Mouse (Mus musculus): ENCODE results near the gene Nomo1. TPM values are rescaled to one million over a fixed set of nuclear protein-coding genes. Genes with fewer than 3 reads are reported as not detected.

Gene Nomo1
- polyA plus RNA-seq, 1 experiment: 59.7 TPM

DNA sequence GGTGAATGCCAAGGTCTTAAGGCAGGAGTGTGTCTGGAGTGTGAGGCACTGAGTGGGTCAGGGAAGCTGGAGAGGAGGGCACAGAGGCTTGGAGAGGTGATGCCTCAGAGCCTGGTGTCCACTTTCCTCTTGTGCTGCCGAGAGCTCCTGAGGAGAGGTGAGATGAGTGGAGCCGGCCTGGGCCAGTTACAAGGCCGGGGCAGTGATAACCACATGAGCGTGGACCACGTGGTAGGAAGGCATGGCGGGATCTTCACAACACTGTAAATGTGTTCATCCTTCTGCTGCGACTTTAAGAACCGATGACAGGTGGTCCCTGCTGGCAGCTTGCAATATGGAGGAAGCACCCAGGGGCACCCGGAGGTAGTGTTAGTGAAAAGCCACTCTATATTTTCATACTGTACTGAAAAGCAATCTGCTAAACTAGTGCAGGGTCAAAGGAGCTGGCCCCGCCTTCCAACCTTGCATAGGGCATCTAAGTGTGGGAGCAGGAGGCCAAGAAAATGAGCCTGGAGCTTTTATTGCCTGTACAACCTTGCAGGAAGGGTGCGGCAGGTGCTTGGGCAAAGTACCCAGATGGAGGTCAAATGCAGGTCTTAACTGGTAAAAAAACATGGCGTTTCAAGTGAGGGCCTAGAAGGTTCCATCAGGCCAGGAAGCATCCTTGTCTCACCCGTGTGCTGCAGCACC is 14.5 kb downstream of the Nomo1 start:
- DNase-seq (ENCODE audit: low read depth): no peak

DNA sequence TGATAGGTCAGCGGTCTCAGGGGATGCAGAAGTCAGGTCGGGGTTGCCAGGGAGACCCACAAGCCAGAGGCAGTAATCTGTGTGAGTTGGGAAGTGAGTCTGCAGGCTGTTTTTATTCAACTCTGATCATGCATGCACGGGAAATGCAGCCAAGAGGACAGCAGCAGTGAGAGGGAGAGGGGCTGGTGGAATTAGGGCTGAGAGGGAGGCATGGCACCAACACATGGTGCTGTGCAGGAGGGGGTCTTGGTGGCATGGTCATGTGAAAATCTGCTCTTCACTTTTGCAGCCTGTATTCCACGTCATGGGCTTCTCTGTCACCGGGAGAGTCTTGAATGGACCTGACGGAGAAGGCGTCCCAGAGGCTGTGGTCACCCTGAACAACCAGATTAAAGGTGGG is 16.5 kb downstream of the Nomo1 start:
- DNase-seq (ENCODE audit: low read depth): no peak

DNA sequence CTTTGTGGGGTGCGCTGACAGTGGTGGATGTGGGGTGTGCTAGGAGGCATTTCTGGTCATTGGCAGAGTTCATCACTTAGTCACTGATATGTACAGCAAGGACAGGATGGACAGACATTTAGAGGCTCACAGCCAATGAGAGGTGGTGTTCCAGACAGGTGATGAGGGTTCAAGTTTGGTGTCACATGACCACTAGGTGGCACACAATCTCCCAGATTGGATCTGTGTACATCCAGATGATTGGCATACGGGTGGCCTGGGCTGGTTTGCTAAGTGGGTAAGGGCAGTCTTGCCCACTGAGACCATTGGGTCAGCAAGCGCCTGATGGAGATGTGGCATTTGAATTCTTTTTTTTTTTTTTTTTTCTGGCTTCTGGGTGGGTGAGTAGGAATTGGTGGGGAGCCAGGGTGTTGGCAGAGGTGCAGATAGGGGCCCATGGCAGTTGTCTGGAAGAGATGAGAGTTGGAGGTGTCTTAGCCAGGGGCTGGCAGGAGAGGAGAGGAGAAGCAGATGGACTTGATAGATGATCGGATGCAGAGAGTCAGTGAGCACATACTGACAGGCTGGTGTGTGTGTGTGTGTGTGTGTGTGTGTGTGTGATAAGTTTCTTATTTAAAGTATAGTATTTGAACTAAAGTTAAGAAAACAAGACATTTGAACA is 18.8 kb downstream of the Nomo1 start:
- no peak for DNase-seq (ENCODE audit: low read depth)

DNA sequence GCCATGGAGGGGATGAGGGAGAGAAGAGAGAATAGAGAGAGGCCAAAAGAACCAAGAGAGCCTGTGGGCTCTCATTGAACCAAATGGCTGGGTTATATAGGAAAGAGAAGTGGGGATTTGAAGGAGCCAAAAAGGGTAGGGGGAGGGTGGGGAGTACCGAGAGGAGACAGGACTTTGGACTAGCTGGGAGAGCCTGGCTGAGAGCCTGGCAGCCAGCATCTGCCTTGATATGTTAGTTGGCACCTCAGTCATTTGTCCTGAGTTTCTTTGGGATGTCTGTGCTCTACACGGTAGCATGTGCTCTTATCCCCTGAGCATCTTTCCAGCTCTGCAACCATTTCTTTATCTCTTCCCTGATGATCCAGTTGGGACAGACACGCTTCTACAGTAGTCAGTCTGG is 20.1 kb downstream of the Nomo1 start:
- DNase-seq (ENCODE audit: low read depth): no peak

DNA sequence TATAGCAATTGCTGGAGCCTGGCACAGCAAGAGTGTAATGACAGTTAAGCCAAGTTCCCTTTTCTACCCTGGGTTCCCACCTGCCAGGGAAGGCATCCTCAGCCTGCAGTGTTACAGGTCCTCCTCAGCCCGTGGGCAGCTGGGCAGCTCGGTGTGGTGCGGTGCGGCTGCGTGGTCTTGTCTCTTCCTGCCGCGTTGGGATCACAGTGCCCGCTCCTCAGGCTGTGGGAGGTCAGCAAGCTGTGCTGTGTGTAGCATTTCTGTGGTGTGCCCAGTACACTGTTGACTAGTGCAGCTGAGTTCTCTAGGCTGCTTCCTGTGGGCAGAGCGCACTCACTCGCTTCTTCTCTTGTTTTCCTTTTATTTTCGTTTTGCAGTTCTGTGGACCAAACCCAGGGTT is 25.4 kb downstream of the Nomo1 start:
- DNase-seq (ENCODE audit: low read depth): no peak

DNA sequence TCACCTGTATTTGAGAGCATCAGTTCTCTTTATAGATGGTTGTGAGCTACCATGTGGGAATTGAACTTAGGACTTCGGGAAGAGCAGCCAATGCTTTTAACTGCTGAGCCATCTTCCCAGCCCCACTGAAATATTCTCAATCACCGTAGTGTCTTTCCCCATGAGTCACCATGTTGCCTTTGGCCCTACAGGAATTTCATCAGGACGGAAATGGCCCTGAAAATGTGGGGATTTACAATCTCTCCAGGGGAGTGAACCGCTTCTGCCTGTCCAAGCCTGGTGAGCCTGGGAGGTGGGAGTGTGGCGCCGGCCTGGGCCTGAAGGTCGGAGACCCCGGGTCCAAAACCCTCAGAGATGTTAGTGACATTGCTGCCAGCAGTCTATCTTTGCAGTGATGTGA is 27.2 kb downstream of the Nomo1 start:
- no peak for DNase-seq (ENCODE audit: low read depth)

DNA sequence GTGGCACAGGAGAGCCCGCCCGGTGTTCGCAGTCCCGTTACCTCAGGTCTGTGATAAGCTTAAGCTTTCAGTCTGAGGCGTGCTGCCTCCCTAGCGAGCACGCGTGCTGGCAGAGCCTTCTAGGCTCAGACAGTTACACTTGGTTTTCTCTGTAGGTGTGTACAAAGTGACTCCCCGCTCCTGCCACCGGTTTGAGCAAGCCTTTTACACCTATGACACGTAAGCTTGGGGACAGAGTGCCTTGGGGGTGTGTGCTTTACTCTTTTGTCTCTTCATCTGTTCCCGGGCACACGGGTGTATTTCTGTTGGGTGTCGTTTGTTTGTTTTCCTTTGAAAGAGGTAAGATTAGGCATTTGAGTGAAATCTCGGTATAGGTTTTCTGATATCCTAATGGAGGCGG is 28.1 kb downstream of the Nomo1 start:
- DNase-seq (ENCODE audit: low read depth): no peak

DNA sequence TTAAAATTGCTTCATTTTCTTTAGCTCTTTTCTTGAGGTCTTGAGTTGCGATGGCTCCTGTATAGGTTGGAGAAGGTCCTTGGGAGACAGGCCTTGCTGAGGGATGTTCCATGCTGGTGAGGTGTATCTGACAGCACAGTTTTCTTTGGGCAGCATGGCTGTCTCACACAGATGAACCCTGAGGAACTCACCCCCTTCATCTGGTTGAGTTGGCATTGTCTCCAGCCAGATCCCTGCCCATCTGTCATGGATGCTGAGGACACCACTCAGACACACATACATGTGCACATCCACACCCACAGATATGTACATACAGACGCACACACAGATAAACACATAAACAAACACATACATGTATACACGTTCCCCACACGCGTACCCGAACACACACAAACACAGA is 29.8 kb downstream of the Nomo1 start:
- no peak for DNase-seq (ENCODE audit: low read depth)

DNA sequence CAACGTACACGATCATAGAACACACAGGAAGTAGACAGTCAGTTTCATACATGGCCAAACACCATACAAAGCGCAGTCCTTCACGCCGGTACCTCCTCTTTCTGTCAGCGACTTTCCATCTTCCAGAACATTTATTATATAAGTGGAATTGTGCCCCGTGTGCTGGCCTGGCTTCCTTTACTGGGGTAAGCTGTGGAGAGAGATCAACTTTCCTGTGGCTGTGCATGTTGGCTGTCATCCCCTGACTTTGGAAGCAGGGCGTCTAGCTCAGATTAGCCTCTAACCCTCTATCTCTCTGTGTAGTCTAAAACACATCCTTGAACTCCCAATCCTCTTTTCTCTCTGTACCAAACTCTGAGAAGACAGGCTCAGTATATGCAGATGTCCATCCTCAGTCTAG is 35.3 kb downstream of the Nomo1 start:
- DNase-seq (ENCODE audit: low read depth): no peak

DNA sequence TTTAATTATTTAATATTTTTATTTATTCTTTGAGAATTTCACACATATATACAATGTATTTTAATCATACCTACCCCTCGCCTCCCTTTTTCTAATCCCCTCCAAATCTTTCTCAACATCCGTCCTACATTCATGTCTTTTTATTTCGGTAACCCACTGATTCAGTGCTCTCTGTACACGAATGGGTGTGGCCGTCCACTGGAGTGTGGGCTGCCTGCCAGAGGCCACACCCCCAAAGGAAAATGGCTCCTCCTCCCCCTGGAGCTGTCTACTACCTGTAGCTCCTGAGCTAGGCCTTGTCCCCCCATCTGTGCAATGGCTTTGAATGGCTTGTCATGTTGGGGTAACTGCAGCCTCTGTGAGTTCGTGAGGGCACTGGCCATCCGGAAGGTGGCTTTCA is 43.3 kb downstream of the Nomo1 start:
- no peak for DNase-seq (ENCODE audit: low read depth)

DNA sequence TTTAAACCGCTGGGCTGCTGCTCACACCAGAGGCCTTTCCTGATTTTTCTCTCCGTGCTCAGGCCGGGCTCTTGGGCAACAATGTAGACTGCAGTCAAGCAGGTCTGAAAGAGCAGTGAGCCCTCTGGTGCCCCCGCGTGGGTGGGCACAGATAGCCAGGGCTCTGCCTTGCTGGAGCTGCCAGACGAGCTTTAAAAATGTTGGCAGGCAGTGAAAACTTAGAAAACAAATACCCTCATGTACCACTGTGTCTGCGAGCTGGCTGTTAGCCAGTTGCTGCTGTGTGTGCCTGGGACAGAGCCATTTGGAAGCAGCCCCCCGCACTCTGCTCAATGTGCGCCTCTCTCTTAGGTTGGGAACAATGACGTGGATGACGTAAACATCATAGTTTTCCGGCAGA is 44.2 kb downstream of the Nomo1 start:
- DNase-seq (ENCODE audit: low read depth): no peak

DNA sequence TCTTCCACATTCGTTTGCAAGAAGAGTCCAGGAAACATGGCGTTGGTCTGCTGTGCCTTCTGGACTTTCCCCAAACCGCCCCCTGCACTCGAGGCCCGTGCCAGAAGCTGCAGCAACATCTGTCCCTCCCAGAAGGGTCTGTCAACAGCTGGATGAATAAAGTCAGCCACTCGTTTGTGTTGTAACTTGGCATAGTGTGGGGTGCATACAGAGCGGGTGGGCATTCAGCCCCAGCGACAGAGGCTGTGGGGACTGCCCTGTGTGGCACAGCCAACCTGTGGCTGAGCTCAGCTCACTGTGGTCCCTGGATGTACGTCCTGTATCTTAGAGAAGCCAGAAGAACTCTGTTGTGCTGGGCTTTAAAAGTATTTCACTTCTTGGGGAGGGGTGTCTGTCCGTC is 50.5 kb downstream of the Nomo1 start:
- DNase-seq (ENCODE audit: low read depth): no peak

DNA sequence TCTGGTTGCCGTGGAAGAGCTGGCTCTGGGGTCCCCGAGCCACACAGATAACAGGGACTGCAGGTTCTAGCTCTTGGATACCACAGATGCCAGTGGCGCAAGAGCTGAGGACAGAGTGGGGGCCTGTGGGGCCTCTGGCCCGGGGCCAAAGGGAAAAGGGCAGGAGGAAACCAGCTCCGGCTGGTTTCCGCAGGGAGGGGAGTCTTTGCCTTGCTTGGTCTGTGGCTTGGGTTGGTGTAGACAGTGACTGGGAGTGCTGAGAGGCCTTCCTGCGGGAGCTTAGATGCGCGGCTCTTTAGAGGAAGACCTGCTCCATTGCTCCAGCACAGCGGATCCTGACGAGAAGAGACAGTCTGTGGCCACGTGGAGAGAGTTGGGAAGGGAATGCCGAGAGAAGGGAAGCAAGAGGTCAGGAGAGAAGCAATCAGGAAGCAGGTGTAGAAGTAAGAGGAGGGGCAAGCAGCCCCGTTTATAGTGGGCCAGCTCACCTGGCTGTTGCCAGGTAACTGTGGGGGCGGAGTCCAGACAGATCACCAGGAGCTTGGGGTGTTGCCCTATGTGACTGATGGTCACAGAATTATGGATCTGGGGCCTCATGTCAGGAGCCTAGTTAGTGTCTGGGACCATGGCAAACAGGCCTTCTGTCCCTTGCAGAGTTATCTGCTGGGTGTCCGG is 51.5 kb downstream of the Nomo1 start:
- DNase-seq (ENCODE audit: low read depth): no peak

DNA sequence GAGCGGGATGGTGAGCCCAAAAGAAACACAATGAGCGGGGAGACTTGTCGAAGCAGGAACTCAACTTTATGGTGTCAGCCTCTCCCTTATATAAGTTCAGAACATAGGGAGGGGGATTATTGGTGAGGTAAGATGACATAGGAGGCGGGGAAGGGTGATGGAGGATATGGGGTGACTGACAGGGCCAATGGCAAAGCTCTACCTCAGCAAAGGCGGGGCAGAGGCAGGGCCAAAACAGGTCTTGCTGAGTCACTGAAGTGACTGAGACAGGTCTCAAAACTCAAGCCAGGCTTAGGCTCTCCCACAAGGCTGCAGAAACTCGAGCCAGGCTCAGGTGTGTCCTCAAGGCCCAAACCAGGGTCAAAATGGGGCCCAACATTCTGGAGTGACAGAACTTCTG is 52.9 kb downstream of the Nomo1 start:
- no peak for DNase-seq (ENCODE audit: low read depth)

DNA sequence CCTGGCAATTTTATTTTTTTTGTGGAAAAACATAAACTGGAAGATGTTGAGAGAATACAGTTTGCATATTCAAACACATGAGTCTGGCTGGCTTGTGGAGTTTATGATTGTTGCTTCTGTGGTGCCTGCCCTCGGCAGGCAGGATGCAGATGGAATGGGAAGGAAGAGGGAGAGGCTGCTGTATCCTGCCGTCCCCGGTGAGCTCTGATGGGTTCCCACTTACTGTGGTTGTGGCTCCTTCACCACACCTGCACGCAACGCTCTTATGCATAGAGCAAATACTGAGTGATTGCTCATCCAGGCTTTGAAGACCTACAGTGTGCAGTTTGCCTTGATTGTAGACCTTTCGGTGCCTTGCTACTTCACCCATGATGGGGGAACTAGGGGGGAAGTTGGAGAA is 54.7 kb downstream of the Nomo1 start:
- no peak for DNase-seq (ENCODE audit: low read depth)

DNA sequence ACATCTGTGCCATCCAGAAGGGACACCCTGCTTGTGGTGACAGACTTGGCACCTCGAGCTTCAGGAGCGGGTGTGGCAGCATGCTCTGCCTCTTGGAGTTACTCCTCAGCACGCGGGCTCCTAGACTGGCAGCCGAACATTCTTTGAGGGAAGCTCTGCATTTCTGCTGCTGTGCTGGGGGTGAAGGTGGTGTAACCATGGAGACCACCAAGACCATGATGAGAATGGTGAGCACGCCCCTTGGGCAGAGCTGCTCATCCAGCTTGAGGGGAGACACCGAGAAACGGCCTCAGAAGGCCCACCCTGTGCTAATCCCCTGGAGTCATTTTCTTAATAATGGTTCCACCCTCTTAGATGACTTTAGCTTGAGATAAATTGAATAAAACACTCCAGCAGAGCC is 59.3 kb downstream of the Nomo1 start:
- no peak for DNase-seq (ENCODE audit: low read depth)

DNA sequence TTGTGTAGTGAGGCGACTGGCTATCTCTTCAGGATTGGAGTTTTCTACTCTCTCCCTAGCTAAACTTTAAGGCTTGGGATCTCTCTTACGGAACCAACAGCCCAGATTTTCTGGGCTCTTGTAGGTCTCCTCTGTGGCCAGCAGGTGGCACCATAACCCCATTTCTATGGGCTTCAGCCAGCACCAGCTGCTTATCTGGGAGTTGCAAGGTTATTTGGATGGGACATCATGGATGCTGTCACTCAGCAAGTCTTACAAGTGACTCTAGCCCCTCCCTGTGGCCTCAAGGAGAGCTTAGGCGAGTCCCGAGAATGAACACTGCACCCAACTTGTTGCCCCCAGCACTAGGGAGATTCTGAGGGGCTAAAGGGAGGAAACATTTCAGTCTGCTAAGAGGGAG is 62.6 kb downstream of the Nomo1 start:
- DNase-seq (ENCODE audit: low read depth): no peak

DNA sequence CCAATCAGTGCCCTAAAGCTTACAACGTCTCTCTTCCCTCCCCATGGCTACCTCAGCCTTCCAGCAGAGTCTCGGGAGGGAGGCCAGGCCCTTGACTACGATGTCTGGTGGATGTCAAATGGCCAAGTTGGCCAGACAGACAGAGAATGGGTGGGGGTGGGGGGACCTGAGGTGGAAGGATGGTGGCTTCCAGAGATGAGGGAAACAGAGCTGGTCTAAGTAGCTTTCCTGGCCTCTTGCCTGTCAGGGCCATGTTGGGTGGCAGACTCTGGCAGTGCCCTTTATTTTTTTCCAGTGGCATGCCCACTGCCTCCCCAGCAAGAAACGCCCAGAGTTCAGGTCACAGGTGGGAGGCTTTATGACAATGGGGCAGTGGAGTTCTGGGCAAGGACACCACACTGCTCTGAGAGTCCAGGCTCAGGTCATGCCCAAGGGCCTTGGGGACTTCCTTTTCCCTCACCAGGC is 63.9 kb downstream of the Nomo1 start:
- no peak for DNase-seq (ENCODE audit: low read depth)

DNA sequence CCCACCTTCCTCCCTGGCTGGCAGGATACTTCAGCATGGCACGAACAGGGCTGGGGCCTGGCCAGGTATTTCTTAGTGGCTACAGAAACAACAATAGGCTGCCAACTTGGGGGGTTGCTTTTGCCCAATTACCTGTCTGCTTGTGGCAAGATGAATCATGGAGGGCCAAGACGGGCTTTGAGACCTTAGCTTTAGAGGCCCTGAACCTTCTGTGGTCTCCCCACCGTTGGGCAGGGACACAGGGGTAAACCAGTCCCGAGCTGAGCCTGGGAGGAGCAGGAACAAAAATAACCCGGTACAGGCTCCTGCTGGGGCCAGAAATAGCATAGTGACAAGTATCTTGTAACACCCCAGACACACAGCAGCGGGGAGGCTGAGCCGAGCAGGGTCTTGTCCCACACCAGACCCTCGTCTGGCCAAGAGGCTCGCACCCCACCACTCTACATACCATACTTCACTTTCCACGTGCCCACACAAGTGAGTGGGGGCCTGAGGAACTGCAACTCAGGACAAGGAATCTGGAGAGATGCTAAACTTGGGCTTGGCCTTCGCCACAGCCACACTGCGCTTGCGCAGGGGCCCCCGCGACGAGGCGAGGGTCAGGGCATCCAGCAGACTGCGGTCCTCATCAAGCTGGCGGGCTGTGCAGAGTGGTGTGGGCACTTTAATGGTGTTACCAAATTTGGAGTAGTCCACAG is 64.9 kb downstream of the Nomo1 start:
- DNase-seq (ENCODE audit: low read depth): no peak

DNA sequence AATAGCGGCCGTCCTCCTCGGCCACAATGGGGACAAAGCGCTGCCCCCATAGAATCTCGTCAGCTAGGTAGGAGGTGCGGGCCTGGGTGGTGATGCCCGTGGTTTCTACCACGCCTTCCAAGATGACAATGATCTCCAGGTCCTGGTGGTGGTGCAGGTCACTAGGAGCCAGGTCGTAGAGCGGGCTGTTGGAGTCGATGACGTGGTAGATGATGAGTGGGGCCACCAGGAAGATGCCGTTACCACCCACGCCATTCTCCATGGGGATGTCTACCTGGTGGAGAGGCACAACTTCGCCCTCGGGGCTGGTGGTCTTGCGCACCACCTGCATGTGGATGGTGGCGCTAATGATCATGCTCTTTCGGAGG is 65.4 kb downstream of the Nomo1 start:
- DNase-seq (ENCODE audit: low read depth): no peak

DNA sequence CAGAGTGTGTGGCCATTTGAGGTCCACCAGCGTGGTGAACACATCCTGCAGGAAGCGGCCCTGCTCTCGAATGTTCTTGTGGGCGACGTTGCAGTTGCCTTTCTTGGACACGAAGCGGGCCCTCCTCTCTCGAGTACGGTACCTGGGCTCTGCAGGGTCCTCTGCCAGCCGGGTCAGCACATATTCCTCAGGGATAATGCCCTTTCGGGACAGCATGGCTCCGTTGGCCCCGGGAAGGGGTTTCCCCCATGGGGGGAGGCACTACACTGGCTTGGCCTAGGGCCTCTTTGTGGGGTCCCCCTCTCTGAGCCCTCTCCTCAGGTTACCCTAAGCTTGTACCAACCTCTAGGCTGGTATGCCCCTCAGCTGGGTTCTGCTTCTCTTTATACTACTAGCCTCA is 66.2 kb downstream of the Nomo1 start:
- no peak for DNase-seq (ENCODE audit: low read depth)

DNA sequence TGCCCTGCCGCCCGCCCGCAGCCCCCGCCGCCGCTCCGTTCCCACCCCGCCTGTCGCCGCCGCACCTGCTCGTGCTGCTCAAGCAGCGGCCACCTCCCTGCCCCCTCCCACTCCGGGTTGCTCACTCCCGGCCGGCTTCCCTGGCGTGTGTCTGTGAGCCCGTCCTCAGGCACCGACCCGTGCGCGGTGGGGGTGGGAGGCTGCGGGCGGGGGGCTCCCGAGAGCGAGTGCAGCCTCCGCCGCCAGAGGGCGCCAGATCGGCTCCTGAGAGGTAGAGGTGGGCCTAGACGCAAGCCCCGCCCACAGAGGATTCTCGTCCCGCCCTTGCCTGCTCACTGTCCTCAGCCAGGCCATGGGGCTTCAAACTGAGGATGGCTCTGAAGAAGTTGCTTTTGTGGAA is 67.1 kb downstream of the Nomo1 start, which contains the start of gene Kcnj11:
Gene Kcnj11 (minus strand): TSS at position 202 of the 400 bp plus-strand sequence.
- DNase-seq (ENCODE audit: low read depth): no peak
